Mouse (Mus musculus) cerebellum, postnatal 25 days (tissue): ENCODE data around the gene Asb18.

ENCODE experiments used
- DNase-seq, 2 experiments: peaks; one replicate each; pipeline ENCODE4 v3.0.0; 2021; ENCODE audit warnings: mixed read lengths in 2 of 2

Gene Asb18

DNA sequence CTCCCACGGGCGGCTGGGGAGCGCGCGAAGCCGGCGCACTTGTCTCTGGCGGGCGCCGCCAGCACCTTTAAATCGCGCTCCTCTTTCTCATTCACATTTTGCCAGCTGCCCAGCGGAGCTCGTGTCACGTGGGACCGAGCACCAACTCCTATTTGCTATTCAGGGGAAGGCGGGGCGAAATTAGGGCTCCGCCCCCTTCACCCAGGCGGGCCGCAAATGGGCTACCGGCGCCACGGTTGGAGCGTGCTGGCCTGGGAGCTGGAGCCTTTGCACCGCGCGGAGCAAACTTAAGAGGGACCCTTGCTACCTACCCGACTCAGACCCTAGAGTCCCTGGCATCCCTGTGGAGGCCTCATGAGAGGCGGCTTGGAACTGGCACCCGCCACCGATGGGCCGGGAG lies 83.3 kb downstream of the Asb18 start, which contains the start of gene Gbx2:
Gbx2 (minus strand) TSS at position 60 of the 400 bp plus-strand sequence.
- no peak for DNase-seq

- no peak for DNase-seq
Observed at GRCm38 (mm10) chr1:89930551-89930950, 83.9 kb downstream of the Asb18 start.

DNA sequence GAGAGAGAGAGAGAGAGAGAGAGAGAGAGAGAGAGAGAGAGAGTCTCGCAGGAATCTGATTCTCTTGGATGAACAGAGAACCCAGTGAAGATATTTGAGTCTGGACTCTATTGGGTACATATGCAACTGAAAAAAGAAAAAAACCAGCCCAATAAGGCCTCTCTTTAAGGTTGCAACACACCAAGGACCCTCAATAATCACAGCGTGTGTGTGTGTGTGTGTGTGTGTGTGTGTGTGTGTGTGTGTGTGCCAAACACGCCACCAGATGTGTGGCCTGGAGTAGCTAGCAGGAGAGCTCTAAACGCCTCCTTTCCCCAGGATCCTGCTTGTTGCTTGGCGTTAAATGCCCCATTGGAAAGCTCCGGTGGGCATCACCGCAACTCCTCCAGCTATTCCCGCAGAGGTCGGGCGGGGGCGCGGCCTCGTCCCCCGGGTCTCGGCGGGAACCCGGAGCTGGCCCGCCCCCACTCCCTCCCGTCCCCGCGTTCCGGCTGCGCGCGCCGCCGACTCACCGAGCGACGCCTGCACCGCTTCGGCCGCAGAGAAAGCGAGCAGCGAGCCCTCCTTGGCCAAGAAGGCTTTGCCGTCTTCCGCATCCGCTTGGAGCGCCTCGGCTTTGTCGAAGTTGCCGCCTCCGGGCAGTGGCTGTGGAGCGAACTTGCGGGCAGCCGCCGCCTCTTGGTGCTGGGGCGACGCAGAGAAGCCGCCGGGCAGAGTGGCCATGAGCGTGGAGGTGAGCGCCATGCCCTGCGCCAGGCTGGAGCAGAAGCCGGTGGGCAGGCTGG lies 84.6 kb downstream of the Asb18 start:
- DNase-seq = no peak

GRCm38 (mm10) chr1:89929181-89929580 lies 85.3 kb downstream of the Asb18 start:
- no peak for DNase-seq

- no peak for DNase-seq
Observed at GRCm38 (mm10) chr1:89928676-89929075, 85.8 kb downstream of the Asb18 start.

DNA sequence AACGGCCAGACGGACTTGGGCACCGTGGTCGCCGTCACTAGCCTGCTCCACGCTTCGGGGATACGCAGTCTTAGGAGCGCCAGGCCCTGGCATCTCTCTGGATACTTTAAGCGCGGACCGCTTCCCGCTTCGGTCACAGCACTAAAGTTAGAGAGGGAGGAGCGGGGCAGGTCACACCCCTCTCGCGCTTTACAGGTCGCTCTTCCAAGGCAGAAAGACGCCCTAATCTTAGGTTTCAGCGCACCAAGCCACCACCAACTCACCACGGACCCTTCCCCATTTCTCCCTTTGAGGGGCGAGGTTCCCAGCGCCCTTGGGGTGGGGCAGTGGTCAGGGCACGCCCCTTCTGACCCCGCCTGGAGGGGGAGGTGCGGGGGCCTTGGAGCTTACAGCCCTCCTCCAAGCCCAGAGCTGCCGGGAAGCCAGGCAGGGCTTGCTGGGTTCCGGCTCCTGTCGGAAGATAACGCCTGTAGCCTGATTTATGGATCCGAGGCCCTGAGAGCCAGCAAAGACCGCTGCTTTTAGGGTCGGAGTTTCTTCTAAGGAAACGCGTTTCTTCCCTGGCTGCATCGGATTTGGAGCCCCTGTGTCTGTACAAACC lies 87.3 kb downstream of the Asb18 start:
- DNase-seq = no peak

DNA sequence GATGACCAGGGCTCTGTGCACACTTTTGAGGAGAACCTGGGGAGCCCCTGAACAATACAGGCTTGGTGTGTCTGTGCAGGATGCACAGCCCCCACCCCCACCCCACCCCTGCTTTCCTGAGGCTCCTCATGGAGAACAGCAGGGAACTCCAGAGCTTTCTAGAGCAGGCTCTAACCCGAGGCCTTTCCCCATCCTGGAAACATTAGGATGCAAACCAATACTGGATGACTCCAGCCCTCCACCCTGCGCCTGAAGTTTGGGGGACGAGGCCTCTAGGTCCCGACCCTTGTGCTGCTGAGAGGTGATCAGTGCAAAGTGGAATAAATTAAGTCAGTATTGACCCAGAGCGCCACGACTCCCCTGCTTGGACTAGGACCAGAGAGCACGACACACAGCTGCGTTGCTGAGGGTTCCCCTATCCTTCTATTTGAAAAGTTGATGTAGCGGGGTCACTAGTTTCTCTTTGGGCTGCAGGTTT lies 87.8 kb downstream of the Asb18 start:
- DNase-seq = no peak

- no peak for DNase-seq
Observed at GRCm38 (mm10) chr1:89925501-89926190, 88.8 kb downstream of the Asb18 start.

DNA sequence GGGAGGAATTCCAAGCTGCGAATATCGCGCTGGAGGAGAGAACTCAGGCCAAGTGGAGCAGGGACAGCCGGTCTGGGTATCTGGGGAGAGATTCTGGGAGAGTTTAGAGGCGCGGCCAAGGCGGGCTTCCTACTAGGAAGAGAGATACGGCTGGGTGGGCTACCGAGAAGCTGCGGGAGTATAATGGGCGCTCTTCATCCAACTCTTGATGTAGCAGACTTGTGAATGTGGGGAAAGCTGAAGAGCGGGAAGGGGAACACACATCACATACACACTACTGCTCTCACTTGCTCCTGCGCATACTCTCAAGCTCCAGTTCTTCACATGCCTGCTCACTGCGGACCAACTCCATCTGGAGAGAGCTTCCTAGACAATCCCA lies 90.8 kb downstream of the Asb18 start:
- no peak for DNase-seq

DNA sequence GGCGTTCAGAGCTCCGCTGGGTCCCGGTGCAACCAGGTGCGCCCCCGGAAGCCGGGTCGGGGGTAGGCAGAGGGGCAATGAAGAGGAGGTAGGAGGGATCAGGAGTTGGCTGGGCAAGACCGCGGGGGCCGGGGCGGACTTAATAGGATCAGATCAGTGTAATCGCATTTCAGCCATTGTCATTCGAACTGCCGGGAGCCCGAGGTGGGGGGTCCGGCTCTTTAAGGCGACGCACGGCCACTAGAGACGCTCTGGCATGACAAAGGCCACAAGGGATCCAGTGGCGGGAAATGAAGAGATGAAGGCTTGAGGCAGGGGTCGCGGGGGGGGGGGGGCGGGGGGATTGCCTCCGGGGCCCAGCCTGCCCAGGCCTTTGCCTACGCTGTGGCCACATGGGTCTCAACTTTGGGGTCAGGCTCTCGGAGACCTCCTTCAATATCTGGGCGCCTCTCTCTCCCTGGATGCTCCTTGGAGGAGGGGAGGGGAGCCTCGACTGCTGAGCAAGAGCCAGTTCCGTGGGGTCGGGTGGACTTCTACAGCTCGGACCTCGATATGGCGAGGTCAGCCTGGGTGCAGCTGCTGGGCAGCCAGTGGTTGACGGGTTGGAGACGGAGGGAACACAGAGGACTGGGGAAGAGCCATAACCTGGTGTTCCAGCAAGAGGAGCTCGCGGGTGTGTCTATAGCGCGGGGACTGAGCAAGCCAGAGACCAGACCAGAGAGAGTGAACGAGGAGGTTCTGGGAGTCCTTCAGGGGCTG lies 91.4 kb downstream of the Asb18 start:
- DNase-seq = no peak

- DNase-seq = no peak
Observed at GRCm38 (mm10) chr1:89922282-89922681, 92.2 kb downstream of the Asb18 start.

GRCm38 (mm10) chr1:89921806-89922205 lies 92.7 kb downstream of the Asb18 start:
- no peak for DNase-seq

DNA sequence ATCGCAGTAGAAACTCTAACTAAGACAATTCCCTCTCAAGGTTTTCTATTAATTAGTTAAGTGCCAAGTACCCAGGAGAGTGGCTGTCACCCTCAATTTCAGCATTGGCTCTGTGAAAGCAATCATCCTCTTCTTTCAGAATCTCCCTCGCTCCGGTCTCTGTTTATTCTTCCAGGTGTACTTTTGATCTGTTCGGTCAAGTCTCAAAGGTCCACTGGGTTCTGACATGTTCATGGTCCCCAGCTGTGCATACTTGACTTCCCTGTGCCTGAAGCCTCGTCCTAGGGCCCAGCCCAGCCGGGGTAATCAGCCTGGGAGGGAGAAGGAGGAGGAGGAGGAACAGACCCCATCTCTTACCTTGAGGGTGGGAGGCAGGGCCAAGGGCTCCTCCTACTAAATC lies 95.3 kb downstream of the Asb18 start:
- DNase-seq = no peak

DNA sequence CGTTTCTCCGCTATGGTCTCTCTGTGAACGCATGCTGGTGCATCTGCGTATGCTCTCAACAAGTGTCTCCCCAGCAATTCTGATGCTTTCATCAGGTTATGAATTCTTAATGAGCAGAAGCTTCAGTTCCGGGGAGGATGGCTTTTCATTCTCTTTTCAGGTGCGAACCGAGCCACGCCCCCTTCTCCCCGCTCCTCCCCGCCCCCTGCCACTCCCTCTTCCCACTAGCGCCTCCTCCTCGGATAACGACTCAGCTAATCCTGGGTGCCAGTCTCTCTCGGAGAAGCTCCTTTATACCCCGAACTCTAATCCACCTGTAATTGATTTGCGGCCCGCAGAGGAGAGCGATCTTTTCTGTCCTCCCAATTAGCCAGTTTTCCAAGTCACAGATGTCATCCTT lies 96.4 kb downstream of the Asb18 start:
- no peak for DNase-seq

DNA sequence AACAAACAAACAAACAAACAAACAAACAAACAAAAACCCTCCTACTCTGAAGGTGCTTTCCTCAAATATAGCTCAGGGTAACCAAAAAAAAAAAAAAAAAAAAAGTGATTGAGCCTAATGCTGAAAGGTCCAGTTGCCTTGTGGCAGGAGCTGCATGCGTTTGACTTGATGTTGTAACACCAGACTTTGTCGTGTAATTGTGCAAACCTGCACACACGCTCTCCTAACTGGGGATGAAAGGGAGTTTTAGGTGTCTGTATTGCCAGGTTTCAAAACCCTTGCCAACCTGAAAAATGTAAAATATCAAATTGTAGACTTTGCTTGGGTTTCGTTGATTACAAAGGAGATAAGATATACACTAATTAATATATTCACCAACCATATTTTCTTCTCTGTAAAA lies 100.9 kb downstream of the Asb18 start:
- DNase-seq = no peak

- DNase-seq = no peak
Observed at GRCm38 (mm10) chr1:89912392-89912791, 102.1 kb downstream of the Asb18 start.

- peak in 1 of 2 experiments; percentile 30 for DNase-seq
Observed at GRCm38 (mm10) chr1:89909796-89910195, 104.7 kb downstream of the Asb18 start.

GRCm38 (mm10) chr1:89902641-89903040 lies 111.8 kb downstream of the Asb18 start:
- DNase-seq = no peak

DNA sequence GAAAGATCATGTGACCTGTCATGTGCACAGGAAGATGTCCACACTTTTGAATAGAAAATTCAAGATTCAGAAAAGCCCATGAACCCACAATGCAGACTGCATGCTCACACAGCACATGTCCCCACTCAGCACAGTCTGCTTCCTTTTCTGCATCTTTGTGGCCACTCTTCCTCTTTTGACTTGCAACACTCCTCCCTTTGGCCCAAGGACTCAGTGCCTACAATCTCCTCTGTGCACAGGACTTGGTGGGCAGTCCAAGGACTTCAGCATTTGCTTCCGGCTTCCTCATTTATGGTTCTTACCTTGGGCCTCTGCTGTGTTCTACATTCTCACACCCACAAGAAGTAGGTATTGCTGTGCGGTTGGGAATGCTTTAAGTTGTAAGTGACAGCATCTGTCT lies 112.2 kb downstream of the Asb18 start:
- DNase-seq = no peak

DNA sequence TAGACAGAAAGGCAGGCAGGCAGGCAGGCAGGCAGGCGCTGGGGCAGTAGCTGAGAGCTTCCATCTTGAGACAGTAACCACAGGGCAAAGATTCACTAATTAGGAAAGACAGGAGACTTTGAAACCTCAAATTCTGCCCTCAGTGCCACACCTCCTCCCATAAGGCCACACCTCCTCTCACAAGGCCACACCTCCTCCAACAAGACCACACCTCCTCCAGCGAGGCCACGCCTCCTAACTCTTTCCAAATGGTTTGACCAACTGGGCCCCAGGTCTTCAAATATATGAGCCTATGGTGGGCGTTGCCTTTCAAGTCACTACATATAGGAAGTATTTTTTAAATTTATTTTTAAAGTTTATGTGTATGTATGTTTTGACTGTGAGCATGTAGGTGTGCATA lies 113.1 kb downstream of the Asb18 start:
- no peak for DNase-seq
